11 mouse cellular contexts compared by ENCODE assay signal in genomic region chr10:77008698-77009097, GRCm38 (mm10). TPM values are rescaled to one million over a fixed set of nuclear protein-coding genes. Genes with fewer than 3 reads are reported as not detected.
A peak's percentile ranks its signal among the peaks of the same experiment; 100 is the strongest.
DNase-seq lines count a peak whose midpoint lies in the region; ATAC-seq and TF ChIP-seq lines count a peak whose summit lies in the region.
"Had no signal": no experiment of that assay in that cellular context is flagged by ENCODE, and none has a peak within 500 bp of the region (broad histone marks: within the 10 kb centered on the region; RNA-seq: fewer than 3 reads in every experiment).

No protein-coding gene starts in this region.

- H3K4me2 ChIP-seq in forebrain, postnatal 0 days (ENCODE audit: low read depth) = no peak overlapping the region
- H3K4me2 ChIP-seq in midbrain, embryonic 13.5 days (replicated peaks) = no peak overlapping the region
- H3K4me2 ChIP-seq: neural tube, embryonic 12.5 days had no signal

- TF ChIP-seq CTCF in layer of hippocampus, adult 2 months (conservative IDR thresholded peaks at IDR 0.05) = no peak
- no peak for TF ChIP-seq CTCF in forebrain, postnatal 0 days (IDR thresholded peaks at IDR 0.05; ENCODE audit: low read depth)

- DNase-seq in layer of hippocampus, adult 2 months (ENCODE audit: low spot score in 2 of 2) = peak in 1 of 2 experiments; percentile 13
- no peak for DNase-seq in layer of hippocampus, postnatal 25 days (ENCODE audit: extremely low spot score in 1 of 2, low spot score in 1 of 2)
- DNase-seq in cerebellum, adult 9-11 months = peak; percentile 60
- no peak for DNase-seq in forebrain, postnatal 0 days
- no peak for DNase-seq in urinary bladder, adult 18-20 months (ENCODE audit: low spot score in 2 of 2)
- DNase-seq in kidney, postnatal 4 days = no peak
- DNase-seq: heart, postnatal 4 days; thymus, postnatal 36 days had no signal

- H3K36me3 ChIP-seq in forebrain, postnatal 0 days (ENCODE audit: insufficient read depth) = no peaks in the 10 kb centered on the region
- no peaks in the 10 kb centered on the region for H3K36me3 ChIP-seq in midbrain, embryonic 13.5 days
- H3K36me3 ChIP-seq: neural tube, embryonic 12.5 days had no signal

- peak overlapping the region; percentile 75 for H3K27ac ChIP-seq in layer of hippocampus, adult 2 months
- 0 out of 2 replicates have a peak overlapping the region, but pooled peaks have one; percentile 45 for H3K27ac ChIP-seq in forebrain, postnatal 0 days (ENCODE audit: low read depth, low read length)
- H3K27ac ChIP-seq in midbrain, embryonic 13.5 days = peak overlapping the region; percentile 83
- H3K27ac ChIP-seq: neural tube, embryonic 12.5 days had no signal

- peak; percentile 32; the same call in 1 of the 2 replicates for ATAC-seq in forebrain, postnatal 0 days
- ATAC-seq in midbrain, embryonic 13.5 days = no peak
- ATAC-seq: CD4-positive, CD25-positive, alpha-beta regulatory T cell, adult 4 months had no signal

- H3K27me3 ChIP-seq in forebrain, postnatal 0 days (ENCODE audit: insufficient read depth, low read length) = no peaks in the 10 kb centered on the region
- no peaks in the 10 kb centered on the region for H3K27me3 ChIP-seq in midbrain, embryonic 13.5 days
- H3K27me3 ChIP-seq: neural tube, embryonic 12.5 days had no signal

- H3K9me3 ChIP-seq in forebrain, postnatal 0 days (ENCODE audit: low read length) = no peaks in the 10 kb centered on the region
- H3K9me3 ChIP-seq in midbrain, embryonic 13.5 days = no peaks in the 10 kb centered on the region
- H3K9me3 ChIP-seq: neural tube, embryonic 12.5 days had no signal

- H3K4me3 ChIP-seq in layer of hippocampus, adult 2 months = no peak overlapping the region
- H3K4me3 ChIP-seq in forebrain, postnatal 0 days (ENCODE audit: low read depth, low read length) = no peak overlapping the region
- H3K4me3 ChIP-seq in midbrain, embryonic 13.5 days (replicated peaks) = no peak overlapping the region
- H3K4me3 ChIP-seq: neural tube, embryonic 12.5 days had no signal

- H3K9ac ChIP-seq in forebrain, postnatal 0 days = no peak overlapping the region
- H3K9ac ChIP-seq in midbrain, embryonic 13.5 days (replicated peaks) = no peak overlapping the region
- H3K9ac ChIP-seq: neural tube, embryonic 12.5 days had no signal

- 58% methylated on average over 3 of the region's 3 CpGs for WGBS in forebrain, postnatal 0 days
- WGBS in midbrain, embryonic 13.5 days = 71% methylated on average over 2 of the region's 3 CpGs

- peaks cover 4% of the 10 kb centered on the region; the same call in 1 of the 2 replicates for H3K4me1 ChIP-seq in forebrain, postnatal 0 days (ENCODE audit: insufficient read depth)
- H3K4me1 ChIP-seq in midbrain, embryonic 13.5 days (replicated peaks) = peaks cover 22% of the 10 kb centered on the region

RNA-seq across cellular contexts. Expression of gene Slc19a1, which starts 23.3 kb away (rescaled TPM):
- total RNA-seq in layer of hippocampus, adult 2 months (2021) = 10 to 100 TPM; 21.1 to 21.6 TPM
- 10 to 100 TPM; 20.9 to 23.1 TPM for total RNA-seq in layer of hippocampus, postnatal 25 days (2021)
- 24.3 and 36.7 TPM in 2 replicates for total RNA-seq in forebrain, postnatal 0 days (2014; rRNA removed)
- 37.4 and 39.7 TPM in 2 replicates for polyA plus RNA-seq in forebrain, postnatal 0 days (2015; fragmentation: Nextera tagmentation; extraction: Ambion mirVana)
- 33.0 and 35.8 TPM in 2 replicates for polyA plus RNA-seq in midbrain, embryonic 13.5 days (2015; fragmentation: Nextera tagmentation; extraction: Ambion mirVana)

RNA-seq across cellular contexts. Expression of gene Pcbp3, which starts 47.0 kb away (rescaled TPM):
- 10 to 100 TPM; 57.6 to 63.9 TPM for total RNA-seq in layer of hippocampus, adult 2 months (2021)
- 10 to 100 TPM; 63.6 to 66.6 TPM for total RNA-seq in layer of hippocampus, postnatal 25 days (2021)
- 32.9 and 40.4 TPM in 2 replicates for total RNA-seq in forebrain, postnatal 0 days (2014; rRNA removed)
- polyA plus RNA-seq in forebrain, postnatal 0 days (2015; fragmentation: Nextera tagmentation; extraction: Ambion mirVana) = 74.7 and 78.6 TPM in 2 replicates
- 55.2 and 55.3 TPM in 2 replicates for polyA plus RNA-seq in midbrain, embryonic 13.5 days (2015; fragmentation: Nextera tagmentation; extraction: Ambion mirVana)
